Mouse (Mus musculus) cortical plate, adult 2 months (tissue): ENCODE measurements around the gene Rad9a.

Source experiments
- CTCF ChIP-seq: fragments of 200-500 bp; IDR thresholded peaks from 2 replicates; pipeline ENCODE4 v1.5.1; 2011; ENCODE audit warnings: mild to moderate bottlenecking, control low read depth, low read length; ENCODE audit not compliant: insufficient read depth; ENCODE audit errors: extremely low read depth
- POLR2A ChIP-seq: fragments of 200-500 bp; IDR thresholded peaks from 2 replicates; pipeline ENCODE4 v1.6.1; 2011; ENCODE audit warnings: mild to moderate bottlenecking, low read length, control low read depth; ENCODE audit not compliant: insufficient read depth; ENCODE audit errors: extremely low read depth

GRCm38 (mm10) chr19:4191528-4192250 is 9.8 kb downstream of the Rad9a start, which contains the start of gene Ppp1ca:
- TF ChIP-seq CTCF (peak; percentile 43), POLR2A (peak; percentile 70)
